Mouse (Mus musculus) erythroblast, adult 5-6 weeks (primary cell): ENCODE measurements around the gene Elovl1. TPM values are rescaled to one million over a fixed set of nuclear protein-coding genes. Genes with fewer than 3 reads are reported as not detected.

Source experiments
- ATAC-seq: replicated peaks from 2 replicates; pipeline ENCODE4 v1.8.0; 2016; ENCODE audit warnings: moderate number of reproducible peaks, mild to moderate bottlenecking, moderate TSS enrichment, inconsistent platforms; ENCODE audit not compliant: poor library complexity, low FRiP score, severe bottlenecking
- total RNA-seq, 2 experiments: library from RNA; stranded (forward) in 1 of 2; stranded (reverse) in 1 of 2; fragments of 150-400 nt in 1 of 2; fragments of 200-764, 138-1000 nt in 1 of 2; gene quantifications; 2 replicates each; pipeline versions ENCODE4 v1.2.3 to v1.2.4; 2015 to 2017; ENCODE audit warnings: low replicate concordance in 2 of 2

Elovl1 gene
- 15.2 and 35.9 TPM in 2 replicates for total RNA-seq (2015; ENCODE audit: low replicate concordance)
- total RNA-seq (2017; ENCODE audit: low replicate concordance), result 21.7 and 22.0 TPM in 2 replicates

GRCm38 (mm10) chr4:118427768-118428451 is at the start of gene Elovl1:
TSS of gene Elovl1 (plus strand) at chr4:118428093.
- ATAC-seq, result peak; percentile 85

GRCm38 (mm10) chr4:118383271-118383670 is 44.6 kb upstream of the Elovl1 start:
- no peak for ATAC-seq

- ATAC-seq, result no peak
Measured at GRCm38 (mm10) chr4:118387316-118387715, 40.6 kb upstream of the Elovl1 start.

- ATAC-seq, result no peak
Measured at GRCm38 (mm10) chr4:118390146-118390545, 37.7 kb upstream of the Elovl1 start.

GRCm38 (mm10) chr4:118394505-118394904 is 33.4 kb upstream of the Elovl1 start:
- no peak for ATAC-seq

- peak; percentile 54 for ATAC-seq
Measured at GRCm38 (mm10) chr4:118395289-118395688, 32.6 kb upstream of the Elovl1 start.

GRCm38 (mm10) chr4:118396433-118396832 is 31.5 kb upstream of the Elovl1 start:
- no peak for ATAC-seq

GRCm38 (mm10) chr4:118398400-118398799 is 29.5 kb upstream of the Elovl1 start:
- no peak for ATAC-seq

GRCm38 (mm10) chr4:118401421-118401820 is 26.5 kb upstream of the Elovl1 start:
- no peak for ATAC-seq

GRCm38 (mm10) chr4:118401918-118402317 is 26.0 kb upstream of the Elovl1 start:
- ATAC-seq, result peak; percentile 26; the same call in 1 of the 2 replicates

GRCm38 (mm10) chr4:118402701-118403100 is 25.2 kb upstream of the Elovl1 start:
- ATAC-seq, result no peak

- peak; percentile 98 for ATAC-seq
Measured at GRCm38 (mm10) chr4:118409142-118409900, 18.6 kb upstream of the Elovl1 start, which contains the start of the genes Szt2 and Med8. TSS of gene Szt2 (minus strand) at chr4:118409273. TSS of gene Med8 (plus strand) at chr4:118409337.

- ATAC-seq, result no peak
Measured at GRCm38 (mm10) chr4:118410871-118411270, 17.0 kb upstream of the Elovl1 start.

GRCm38 (mm10) chr4:118413553-118413952 is 14.3 kb upstream of the Elovl1 start:
- ATAC-seq, result no peak

- ATAC-seq, result no peak
Measured at GRCm38 (mm10) chr4:118415779-118416178, 12.1 kb upstream of the Elovl1 start.

- no peak for ATAC-seq
Measured at GRCm38 (mm10) chr4:118416329-118416728, 11.6 kb upstream of the Elovl1 start.

- no peak for ATAC-seq
Measured at GRCm38 (mm10) chr4:118417112-118417797, 10.6 kb upstream of the Elovl1 start.

GRCm38 (mm10) chr4:118421384-118421783 is 6.5 kb upstream of the Elovl1 start:
- no peak for ATAC-seq

GRCm38 (mm10) chr4:118424541-118425160 is 3.2 kb upstream of the Elovl1 start:
- ATAC-seq, result peak; percentile 45

GRCm38 (mm10) chr4:118425374-118425773 is 2.5 kb upstream of the Elovl1 start:
- no peak for ATAC-seq
